Mouse (Mus musculus) C2C12 (cell line): ENCODE results near the gene Zswim4. TPM values are rescaled to one million over a fixed set of nuclear protein-coding genes. Genes with fewer than 3 reads are reported as not detected.
A peak's percentile ranks its signal among the peaks of the same experiment; 100 is the strongest.

Source experiments
- H3K27me3 ChIP-seq: one replicate; pipeline ENCODE4 v1.6.1; 2011; ENCODE audit not compliant: control insufficient read depth, insufficient read depth, insufficient read length
- H3K36me3 ChIP-seq: one replicate; pipeline ENCODE4 v1.6.1; 2011; ENCODE audit not compliant: control insufficient read depth, insufficient read depth
- H3K4me3 ChIP-seq: one replicate; pipeline ENCODE4 v1.5.1; 2011; ENCODE audit warnings: mild to moderate bottlenecking, control low read depth; ENCODE audit not compliant: poor library complexity, insufficient read depth, severe bottlenecking
- H3K79me2 ChIP-seq: one replicate; pipeline ENCODE4 v1.6.1; 2011; ENCODE audit not compliant: control insufficient read depth, insufficient read depth
- H3K79me3 ChIP-seq: one replicate; pipeline ENCODE4 v1.6.1; 2011; ENCODE audit warnings: low read depth, control low read depth
- H3ac ChIP-seq: one replicate; pipeline ENCODE3; 2011; ENCODE audit warnings: low read depth; ENCODE audit not compliant: control insufficient read depth, insufficient read length
- CEBPB ChIP-seq: IDR thresholded peaks from one replicate; pipeline ENCODE4 v1.6.1; 2011; ENCODE audit warnings: low read depth, mild to moderate bottlenecking, control low read depth, moderate library complexity
- CTCF ChIP-seq: IDR thresholded peaks from one replicate; pipeline ENCODE4 v1.5.1; 2011; ENCODE audit not compliant: control insufficient read depth, insufficient read depth, insufficient read length
- FOSL1 ChIP-seq: IDR thresholded peaks from one replicate; pipeline ENCODE4 v1.8.0; 2011; ENCODE audit warnings: mild to moderate bottlenecking, low read length; ENCODE audit not compliant: poor library complexity, insufficient read depth, severe bottlenecking
- MAX ChIP-seq: IDR thresholded peaks from one replicate; pipeline ENCODE4 v1.6.1; 2011; ENCODE audit warnings: mild to moderate bottlenecking, control low read depth
- MYOD1 ChIP-seq: IDR thresholded peaks from one replicate; pipeline ENCODE4 v1.6.1; 2011; ENCODE audit warnings: low read depth; ENCODE audit not compliant: control insufficient read depth, insufficient read length
- MYOG ChIP-seq: IDR thresholded peaks from one replicate; pipeline ENCODE4 v1.6.1; 2011; ENCODE audit not compliant: control insufficient read depth, insufficient read length; ENCODE audit errors: extremely low read depth
- USF1 ChIP-seq: IDR thresholded peaks from one replicate; pipeline ENCODE4 v1.6.1; 2011; ENCODE audit warnings: low read depth, mild to moderate bottlenecking, control low read depth, moderate library complexity
- polyA plus RNA-seq: library from polyadenylated mRNA; unstranded; fragments of >200 nt; fragmentation: generic; extraction: Trizol; gene quantifications from one replicate; pipeline ENCODE4 v1.2.1, GENCODE M21; 2012; ENCODE audit warnings: missing spikeins

The Zswim4 gene
- polyA plus RNA-seq, 1 experiment = 10.1 TPM

DNA sequence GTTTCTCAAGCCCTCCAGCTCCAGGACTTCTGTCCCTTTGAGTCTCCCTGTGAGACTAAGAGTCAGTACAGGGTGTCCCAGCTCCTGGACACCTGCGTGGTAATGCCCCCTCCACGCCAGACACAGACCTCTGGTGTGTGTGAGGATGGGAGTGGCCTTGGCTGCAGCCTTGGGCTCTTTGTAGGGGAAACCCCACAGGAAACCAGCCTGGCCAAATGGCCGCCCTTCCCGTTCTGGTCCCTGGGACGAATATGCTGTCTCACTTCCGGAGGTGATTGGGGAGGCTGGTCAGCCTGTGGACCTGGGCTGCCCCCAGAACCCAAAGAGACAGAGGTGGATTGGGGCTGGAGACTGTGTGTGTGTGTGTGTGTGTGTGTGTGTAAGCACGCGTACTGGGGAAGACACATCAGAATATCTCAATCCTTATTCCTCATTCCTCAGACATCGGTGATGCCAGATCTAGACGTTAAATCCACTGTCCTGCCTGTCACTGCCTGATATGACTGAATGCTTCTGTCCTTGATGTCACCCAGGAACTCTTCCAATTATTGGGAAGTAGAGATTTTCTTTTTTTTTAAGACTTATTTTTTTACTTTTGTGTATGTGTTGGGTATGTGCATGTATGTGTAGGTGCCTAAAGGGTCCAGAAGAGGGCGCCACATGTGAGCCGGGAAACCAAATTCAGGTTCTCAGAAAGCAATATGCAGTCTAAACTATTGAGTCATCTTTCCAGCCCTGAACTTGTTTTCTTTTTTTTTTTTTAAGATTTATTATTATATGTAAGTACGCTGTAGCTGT lies 32.7 kb downstream of the Zswim4 start:
- TF ChIP-seq USF1 = no peak
- TF ChIP-seq CTCF = no peak
- TF ChIP-seq MAX = no peak
- TF ChIP-seq FOSL1 = no peak
- TF ChIP-seq MYOD1 = no peak
- TF ChIP-seq MYOG = no peak
- TF ChIP-seq CEBPB = no peak
- Histone ChIP-seq H3K79me2 (peaks cover 86% of the 10 kb centered on the region), H3K79me3 (peaks cover 67% of the 10 kb centered on the region), H3ac (peak overlapping the region; percentile 62), H3K4me3 (peak overlapping the region; percentile 93), H3K36me3 (peaks cover 63% of the 10 kb centered on the region), H3K27me3 (no peaks in the 10 kb centered on the region)

GRCm38 (mm10) chr8:84202938-84203917 lies 33.6 kb downstream of the Zswim4 start:
- Histone ChIP-seq H3K79me3 (peaks cover 67% of the 10 kb centered on the region), H3K27me3 (no peaks in the 10 kb centered on the region), H3K4me3 (peak overlapping the region; percentile 93), H3K79me2 (peaks cover 76% of the 10 kb centered on the region), H3K36me3 (peaks cover 53% of the 10 kb centered on the region), H3ac (peak overlapping the region; percentile 62)
- TF ChIP-seq MYOG = no peak
- peak; percentile 11 for TF ChIP-seq MAX

DNA sequence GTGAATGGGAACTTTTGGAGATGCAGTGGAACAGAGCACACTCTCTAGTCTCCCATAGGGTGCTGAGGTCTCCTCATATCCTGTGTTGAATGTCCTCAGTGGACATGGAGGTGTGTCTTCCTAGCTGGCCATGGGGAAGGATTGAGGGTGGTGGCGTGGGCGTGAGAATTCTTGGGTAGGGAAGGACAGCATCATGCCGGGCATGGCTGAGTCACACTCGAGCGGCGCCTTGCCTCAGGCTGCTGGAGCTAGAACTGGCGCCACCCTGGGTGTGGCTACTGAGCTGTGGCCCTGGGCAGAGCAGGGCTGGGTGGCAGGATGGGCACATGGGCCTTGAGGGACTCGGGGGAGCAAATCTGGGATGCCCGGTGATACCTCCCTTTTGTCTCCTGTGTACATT lies 34.4 kb downstream of the Zswim4 start:
- H3K36me3 ChIP-seq = peaks cover 46% of the 10 kb centered on the region
- peaks cover 61% of the 10 kb centered on the region for H3K79me3 ChIP-seq
- TF ChIP-seq FOSL1 (peak; percentile 38), MYOD1 (no peak), USF1 (no peak), MAX (peak; percentile 87), MYOG (no peak), CEBPB (no peak), CTCF (no peak)
- peaks cover 69% of the 10 kb centered on the region for H3K79me2 ChIP-seq
- no peaks in the 10 kb centered on the region for H3K27me3 ChIP-seq
- H3K4me3 ChIP-seq = peak overlapping the region; percentile 93
- H3ac ChIP-seq = peak overlapping the region; percentile 97

DNA sequence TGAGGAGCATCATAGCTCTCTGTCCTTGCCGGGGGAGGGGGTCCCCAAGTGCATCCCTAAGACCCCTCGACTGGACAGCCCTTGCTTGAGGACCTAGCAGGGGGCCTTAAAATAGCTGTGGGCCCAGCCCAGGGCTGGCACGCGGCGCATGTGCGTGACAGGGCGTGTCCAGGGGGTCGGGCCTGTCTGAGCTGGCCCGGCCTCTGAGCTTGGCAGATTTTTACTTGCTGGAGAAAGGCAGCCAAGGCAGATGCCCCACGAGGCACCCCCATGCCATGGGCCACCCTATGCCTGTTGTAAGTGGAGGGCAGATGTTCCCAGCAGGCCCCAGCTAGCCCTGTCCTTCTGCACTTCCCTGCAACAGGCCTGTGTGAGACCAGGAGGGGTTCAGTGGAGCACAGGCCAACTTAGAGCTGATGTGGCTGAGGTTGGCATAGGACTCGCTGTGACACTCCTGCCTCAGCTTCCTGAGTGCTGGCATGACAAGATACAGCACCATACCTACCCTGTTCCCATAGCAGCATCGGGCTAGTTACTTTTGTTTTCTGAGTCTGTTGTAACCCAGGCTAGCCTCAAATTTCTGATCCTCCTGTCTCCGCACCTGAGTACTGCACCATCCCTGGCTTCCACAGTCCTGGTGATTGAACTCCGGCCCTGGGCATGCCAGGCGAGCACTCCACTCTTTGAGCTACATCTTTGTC lies 35.2 kb downstream of the Zswim4 start:
- TF ChIP-seq USF1 (no peak), MAX (peak; percentile 64)
- Histone ChIP-seq H3ac (peak overlapping the region; percentile 97), H3K27me3 (no peaks in the 10 kb centered on the region), H3K36me3 (peaks cover 39% of the 10 kb centered on the region), H3K79me2 (peaks cover 61% of the 10 kb centered on the region), H3K79me3 (peaks cover 53% of the 10 kb centered on the region), H3K4me3 (peak overlapping the region; percentile 93)

GRCm38 (mm10) chr8:84200652-84201544 lies 36.0 kb downstream of the Zswim4 start:
- Histone ChIP-seq H3K79me2 (peaks cover 53% of the 10 kb centered on the region), H3K36me3 (peaks cover 33% of the 10 kb centered on the region), H3K79me3 (peaks cover 47% of the 10 kb centered on the region), H3K4me3 (peak overlapping the region; percentile 93), H3ac (peak overlapping the region; percentile 97), H3K27me3 (no peaks in the 10 kb centered on the region)
- TF ChIP-seq FOSL1 (no peak), USF1 (peak; percentile 49), MYOG (no peak)
